Mouse (Mus musculus): ENCODE measurements around the gene Plpp3.
"Not testable (repeated sequence)": the region's sequence is repeated elsewhere in the genome, so short reads cannot be mapped to it uniquely, and the experiment has no call there.

The Plpp3 gene

GRCm38 (mm10) chr4:105262358-105262757, 105.2 kb downstream of the Plpp3 start:
- no peak for DNase-seq

GRCm38 (mm10) chr4:105263600-105263999, 106.5 kb downstream of the Plpp3 start:
- no peak for DNase-seq

GRCm38 (mm10) chr4:105265041-105265440, 107.9 kb downstream of the Plpp3 start:
- no peak for DNase-seq

- no peak for DNase-seq
These were observed 108.5 kb downstream of the Plpp3 start for GRCm38 (mm10) chr4:105265678-105266077.

GRCm38 (mm10) chr4:105268202-105268730, 111.1 kb downstream of the Plpp3 start:
- DNase-seq = no peak

- not testable (repeated sequence) for DNase-seq
These were observed 112.3 kb downstream of the Plpp3 start for GRCm38 (mm10) chr4:105269398-105269797.

- no peak for DNase-seq
These were observed 114.0 kb downstream of the Plpp3 start for GRCm38 (mm10) chr4:105271166-105271565.

- no peak for DNase-seq
These were observed 115.9 kb downstream of the Plpp3 start for GRCm38 (mm10) chr4:105273034-105273433.

- DNase-seq = no peak
These were observed 116.3 kb downstream of the Plpp3 start for GRCm38 (mm10) chr4:105273486-105273885.

GRCm38 (mm10) chr4:105275616-105276015, 118.5 kb downstream of the Plpp3 start:
- DNase-seq = no peak

GRCm38 (mm10) chr4:105276062-105276795, 119.1 kb downstream of the Plpp3 start:
- DNase-seq = no peak

- DNase-seq = no peak
These were observed 121.0 kb downstream of the Plpp3 start for GRCm38 (mm10) chr4:105278161-105278560.

GRCm38 (mm10) chr4:105278571-105279410, 121.6 kb downstream of the Plpp3 start:
- DNase-seq = no peak

- no peak for DNase-seq
These were observed 122.7 kb downstream of the Plpp3 start for GRCm38 (mm10) chr4:105279806-105280205.

- no peak for DNase-seq
These were observed 124.6 kb downstream of the Plpp3 start for GRCm38 (mm10) chr4:105281751-105282231.
